Mouse (Mus musculus): ENCODE measurements around the gene Gm48552. TPM values are rescaled to one million over a fixed set of nuclear protein-coding genes. Genes with fewer than 3 reads are reported as not detected.

Gm48552 gene
- total and polyA plus RNA-seq, 3 experiments = 0.89 to 1.2 TPM; not detected in 1

DNA sequence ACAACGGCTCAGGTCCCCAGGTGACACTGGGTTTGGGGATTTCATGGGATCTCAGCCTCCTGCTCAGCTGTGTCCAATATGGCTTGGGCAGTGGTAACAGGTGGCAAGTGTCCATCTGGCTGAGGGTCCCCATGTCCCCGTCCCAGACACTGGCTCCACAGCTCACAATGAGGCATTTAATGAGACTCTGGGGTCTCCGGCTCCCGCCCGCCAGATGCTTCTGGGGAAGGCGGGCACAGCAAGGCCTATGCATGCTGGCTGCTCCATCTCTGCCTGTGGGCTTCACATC lies 21.7 kb upstream of the Gm48552 start:
- H3K27me3 ChIP-seq (ENCODE audit: control insufficient read depth in 1 of 2, insufficient read depth in 2 of 2, low read length in 2 of 2) = no peaks in the 10 kb centered on the region
- DNase-seq (ENCODE audit: low read depth, low spot score) = no peak
- peaks cover 0 to 5% of the 10 kb centered on the region in 2 experiments; a peak in 1 of 4 replicates for H3K4me1 ChIP-seq (ENCODE audit: control insufficient read depth in 1 of 2, insufficient read depth in 2 of 2, low read length in 2 of 2)
- H3K9ac ChIP-seq (ENCODE audit: control insufficient read depth, low read depth, low read length, poor library complexity, severe bottlenecking) = no peak overlapping the region
- H3K27ac ChIP-seq (ENCODE audit: control insufficient read depth, low read depth, low read length) = no peak overlapping the region
- TF ChIP-seq E2F4 (IDR thresholded peaks at IDR 0.05; ENCODE audit: borderline replicate concordance, low read depth, low read length) = no peak
- 0 out of 4 replicates have a peak, but pooled peaks cover 0 to 3% of the 10 kb centered on the region in 2 experiments for H3K36me3 ChIP-seq (ENCODE audit: control insufficient read depth in 1 of 2, insufficient read depth in 2 of 2, low read length in 2 of 2)
- H3K9me3 ChIP-seq (replicated peaks; ENCODE audit: insufficient read depth, low read length) = no peaks in the 10 kb centered on the region
- H3K4me3 ChIP-seq (ENCODE audit: control insufficient read depth in 1 of 2, insufficient read depth in 1 of 2, low read depth in 2 of 2, low read length in 2 of 2) = no peak overlapping the region
- H3K79me2 ChIP-seq (ENCODE audit: control insufficient read depth, insufficient read depth, low read length, poor library complexity) = no peaks in the 10 kb centered on the region

DNA sequence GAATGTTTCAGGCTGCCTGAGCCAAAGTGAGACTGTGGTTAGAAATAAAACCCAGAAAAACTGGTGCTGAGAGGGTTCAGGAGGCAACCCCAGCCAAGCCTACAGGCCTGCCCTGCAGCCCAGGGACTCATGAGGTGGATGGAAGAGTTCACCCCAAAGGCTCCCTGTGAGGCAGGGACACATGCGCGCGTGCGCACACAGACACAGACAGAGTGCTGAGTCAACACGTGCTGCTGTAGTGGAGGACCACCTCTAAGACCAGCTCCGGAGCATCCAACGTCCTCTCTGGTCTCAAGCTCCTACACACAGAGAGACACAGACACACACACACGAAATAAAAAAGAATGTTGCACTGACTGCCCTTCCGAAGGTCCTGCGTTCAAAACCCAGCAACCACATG lies 13.5 kb upstream of the Gm48552 start:
- Histone ChIP-seq H3K27me3 (ENCODE audit: control insufficient read depth in 1 of 2, insufficient read depth in 2 of 2, low read length in 2 of 2) (no peaks in the 10 kb centered on the region), H3K9me3 (replicated peaks; ENCODE audit: insufficient read depth, low read length) (no peaks in the 10 kb centered on the region), H3K36me3 (ENCODE audit: control insufficient read depth in 1 of 2, insufficient read depth in 2 of 2, low read length in 2 of 2) (peaks cover 5 to 25% of the 10 kb centered on the region in 2 experiments), H3K27ac (ENCODE audit: control insufficient read depth, low read depth, low read length) (no peak overlapping the region), H3K4me1 (ENCODE audit: control insufficient read depth in 1 of 2, insufficient read depth in 2 of 2, low read length in 2 of 2) (peaks cover 18 to 27% of the 10 kb centered on the region in 2 experiments), H3K4me3 (ENCODE audit: control insufficient read depth in 1 of 2, insufficient read depth in 1 of 2, low read depth in 2 of 2, low read length in 2 of 2) (no peak overlapping the region), H3K79me2 (ENCODE audit: control insufficient read depth, insufficient read depth, low read length, poor library complexity) (peaks cover 35% of the 10 kb centered on the region), H3K9ac (ENCODE audit: control insufficient read depth, low read depth, low read length, poor library complexity, severe bottlenecking) (no peak overlapping the region)
- DNase-seq (ENCODE audit: low read depth, low spot score) = no peak
- TF ChIP-seq CTCF (IDR thresholded peaks at IDR 0.05 in 2 of 3, conservative IDR thresholded peaks at IDR 0.05 in 1 of 3; ENCODE audit: control insufficient read depth in 1 of 3, insufficient read depth in 1 of 3, low read depth in 2 of 3, low read length in 3 of 3, poor library complexity in 1 of 3, severe bottlenecking in 1 of 3) = no peak
- no peak for TF ChIP-seq BHLHE40 (IDR thresholded peaks at IDR 0.05; ENCODE audit: borderline replicate concordance, low read depth, low read length)
- TF ChIP-seq ZMIZ1 (IDR thresholded peaks at IDR 0.05; ENCODE audit: low read depth, low read length) = no peak
- no peak for TF ChIP-seq MYB (IDR thresholded peaks at IDR 0.05; ENCODE audit: low read depth, low read length)
- no peak for TF ChIP-seq ZC3H11A (IDR thresholded peaks at IDR 0.05; ENCODE audit: low read depth, low read length)
- TF ChIP-seq MAZ (IDR thresholded peaks at IDR 0.05; ENCODE audit: low read depth, low read length) = no peak
- TF ChIP-seq USF2 (IDR thresholded peaks at IDR 0.05; ENCODE audit: borderline replicate concordance in 1 of 2, insufficient read depth in 1 of 2, low read depth in 1 of 2, low read length in 2 of 2) = no peak
- no peak for TF ChIP-seq ETS1 (IDR thresholded peaks at IDR 0.05; ENCODE audit: low read depth, low read length)
- no peak for TF ChIP-seq USF1 (IDR thresholded peaks at IDR 0.05; ENCODE audit: low read depth, low read length)
- TF ChIP-seq MXI1 (IDR thresholded peaks at IDR 0.05; ENCODE audit: low read depth, low read length) = no peak
- TF ChIP-seq JUND (IDR thresholded peaks at IDR 0.05; ENCODE audit: low read depth, low read length) = no peak
- TF ChIP-seq UBTF (IDR thresholded peaks at IDR 0.05; ENCODE audit: borderline replicate concordance, insufficient read depth, low read depth, low read length) = no peak
- TF ChIP-seq SIN3A (IDR thresholded peaks at IDR 0.05; ENCODE audit: low read length) = no peak
- no peak for TF ChIP-seq POLR2A (IDR thresholded peaks at IDR 0.05; ENCODE audit: control insufficient read depth in 1 of 2, insufficient read depth in 1 of 2, low read depth in 1 of 2, low read length in 2 of 2, poor library complexity in 1 of 2)
- TF ChIP-seq NELFE (IDR thresholded peaks at IDR 0.05; ENCODE audit: low read depth, low read length) = no peak
- no peak for TF ChIP-seq CHD2 (IDR thresholded peaks at IDR 0.05; ENCODE audit: low read length)
- no peak for TF ChIP-seq ZKSCAN1 (IDR thresholded peaks at IDR 0.05; ENCODE audit: low read depth, low read length)
- TF ChIP-seq KAT2A (conservative IDR thresholded peaks at IDR 0.05; ENCODE audit: low read depth, low read length) = no peak
